Mouse (Mus musculus) embryonic facial prominence, embryonic 10.5 days (tissue): ENCODE measurements around the gene M6pr. TPM values are rescaled to one million over a fixed set of nuclear protein-coding genes. Genes with fewer than 3 reads are reported as not detected.
A peak's percentile ranks its signal among the peaks of the same experiment; 100 is the strongest.

ENCODE experiments used
- DNase-seq: peaks from one replicate; pipeline ENCODE4 v3.0.0-alpha.2; 2017; ENCODE audit warnings: low spot score
- H3K27ac ChIP-seq: fragments of 300-500 bp; sonication (generic); replicated peaks from 2 replicates; pipeline ENCODE4 v1.5.1; 2016; ENCODE audit warnings: mild to moderate bottlenecking
- H3K27me3 ChIP-seq: fragments of 300-500 bp; sonication (generic); replicated peaks from 2 replicates; pipeline ENCODE4 v1.6.1; 2016; ENCODE audit warnings: low read depth, mild to moderate bottlenecking; ENCODE audit not compliant: poor library complexity, severe bottlenecking
- H3K36me3 ChIP-seq: fragments of 300-500 bp; sonication (generic); replicated peaks from 2 replicates; pipeline ENCODE4 v1.6.1; 2016; ENCODE audit warnings: mild to moderate bottlenecking, moderate library complexity
- H3K4me1 ChIP-seq: fragments of 300-500 bp; sonication (generic); 2 replicates; pipeline ENCODE4 v1.6.1; 2016
- H3K4me3 ChIP-seq: fragments of 300-500 bp; sonication (generic); 2 replicates; pipeline ENCODE4 v1.5.1; 2016; ENCODE audit warnings: mild to moderate bottlenecking, moderate library complexity
- H3K9me3 ChIP-seq: fragments of 300-500 bp; sonication (generic); 2 replicates; pipeline ENCODE4 v1.6.1; 2016; ENCODE audit warnings: mild to moderate bottlenecking
- WGBS: fragments of 180-500 bp; shearing (Covaris S2); methylation state at CpG from one replicate; pipeline ENCODE4 v1.1.7; 2016; 5-methylcytosine and 5-hydroxymethylcytosine counted together
- polyA plus RNA-seq: library from polyadenylated mRNA; unstranded; fragments of >200 nt; fragmentation: Nextera tagmentation; extraction: Ambion mirVana; gene quantifications from 2 replicates; pipeline ENCODE4 v1.2.1, GENCODE M21; 2016

Gene M6pr
- polyA plus RNA-seq, 1 experiment from 2014 or later, result 80.4 TPM

DNA sequence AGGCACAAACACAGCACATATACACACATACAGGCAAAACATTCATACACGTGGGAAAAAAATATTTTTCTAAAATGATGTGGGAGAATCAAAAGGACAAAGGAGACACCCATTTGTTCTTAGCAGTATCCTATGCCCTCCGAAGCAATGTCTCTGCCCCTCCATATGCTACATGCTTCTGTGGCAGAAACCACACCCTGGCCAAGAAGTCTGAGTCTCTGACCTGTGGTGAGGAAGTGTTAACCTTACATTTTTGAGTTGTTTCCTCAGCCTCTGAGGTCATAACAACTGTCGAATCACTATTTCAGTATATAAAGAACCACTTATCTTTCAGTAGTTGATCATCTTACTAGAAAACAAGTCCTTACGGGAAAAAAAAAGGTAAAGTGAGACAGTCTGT lies 5.9 kb upstream of the M6pr start:
- H3K36me3 ChIP-seq, result no peaks in the 10 kb centered on the region
- no peak overlapping the region for H3K27ac ChIP-seq
- H3K4me3 ChIP-seq, result no peak overlapping the region
- peaks cover 12% of the 10 kb centered on the region for H3K4me1 ChIP-seq
- no peak for DNase-seq
- 82% methylated on average over 4 of the region's 4 CpGs for WGBS
- H3K9me3 ChIP-seq, result no peaks in the 10 kb centered on the region
- no peaks in the 10 kb centered on the region for H3K27me3 ChIP-seq

DNA sequence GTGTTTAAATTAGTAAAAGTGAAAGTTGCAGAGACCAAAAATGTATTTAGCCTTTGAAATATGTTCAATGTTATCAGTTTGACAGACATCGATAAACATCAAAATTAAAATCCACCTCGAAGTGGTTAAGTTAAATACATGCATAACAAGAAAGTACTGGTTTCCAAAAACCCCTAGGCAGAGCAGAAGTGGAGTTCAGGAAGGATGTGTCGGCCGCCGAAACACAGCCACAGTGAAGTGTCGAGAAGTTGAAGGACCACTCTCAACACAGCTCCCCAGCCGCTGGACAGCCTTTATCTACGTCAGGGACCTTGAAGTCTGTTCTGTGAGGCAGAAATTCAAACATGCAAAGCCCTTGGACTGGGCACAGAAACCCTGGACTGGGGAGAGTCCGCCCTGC lies 5.0 kb upstream of the M6pr start:
- Histone ChIP-seq H3K27ac (0 out of 2 replicates have a peak overlapping the region, but pooled peaks have one; percentile 19), H3K4me1 (peaks cover 5% of the 10 kb centered on the region; the same call in 1 of the 2 replicates)
- no peak for DNase-seq

DNA sequence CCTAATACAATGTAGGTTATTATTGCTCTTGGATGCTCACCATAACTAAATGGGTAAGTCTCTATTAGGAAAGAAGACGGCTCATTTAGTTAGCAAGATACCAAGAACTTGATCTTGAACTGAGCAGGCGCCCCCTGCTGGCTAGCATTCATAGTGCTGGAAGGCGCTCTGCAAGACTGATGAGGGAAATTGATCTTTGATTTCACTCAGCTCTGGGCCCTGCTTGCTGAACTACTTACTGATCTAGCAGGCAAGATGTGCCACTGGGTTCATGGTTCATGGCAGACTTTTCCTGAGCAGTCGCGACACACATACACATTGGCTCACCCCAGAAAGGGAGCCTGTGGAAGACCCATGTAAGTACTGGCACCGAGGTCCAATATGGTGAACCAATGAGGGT lies 4.2 kb upstream of the M6pr start:
- H3K36me3 ChIP-seq, result no peaks in the 10 kb centered on the region
- H3K4me3 ChIP-seq, result no peak overlapping the region
- no peaks in the 10 kb centered on the region for H3K9me3 ChIP-seq
- peaks cover 6% of the 10 kb centered on the region for H3K4me1 ChIP-seq
- no peak overlapping the region for H3K27ac ChIP-seq
- H3K27me3 ChIP-seq, result no peaks in the 10 kb centered on the region
- peak; percentile 86 for DNase-seq
- 34% methylated on average over 6 of the region's 6 CpGs for WGBS

More for the DNA sequence above, 5.0 kb upstream of the M6pr start:
- Histone ChIP-seq H3K27me3 (no peaks in the 10 kb centered on the region), H3K9me3 (no peaks in the 10 kb centered on the region), H3K4me3 (no peak overlapping the region), H3K36me3 (no peaks in the 10 kb centered on the region)
- WGBS, result 85% methylated on average over 9 of the region's 9 CpGs

DNA sequence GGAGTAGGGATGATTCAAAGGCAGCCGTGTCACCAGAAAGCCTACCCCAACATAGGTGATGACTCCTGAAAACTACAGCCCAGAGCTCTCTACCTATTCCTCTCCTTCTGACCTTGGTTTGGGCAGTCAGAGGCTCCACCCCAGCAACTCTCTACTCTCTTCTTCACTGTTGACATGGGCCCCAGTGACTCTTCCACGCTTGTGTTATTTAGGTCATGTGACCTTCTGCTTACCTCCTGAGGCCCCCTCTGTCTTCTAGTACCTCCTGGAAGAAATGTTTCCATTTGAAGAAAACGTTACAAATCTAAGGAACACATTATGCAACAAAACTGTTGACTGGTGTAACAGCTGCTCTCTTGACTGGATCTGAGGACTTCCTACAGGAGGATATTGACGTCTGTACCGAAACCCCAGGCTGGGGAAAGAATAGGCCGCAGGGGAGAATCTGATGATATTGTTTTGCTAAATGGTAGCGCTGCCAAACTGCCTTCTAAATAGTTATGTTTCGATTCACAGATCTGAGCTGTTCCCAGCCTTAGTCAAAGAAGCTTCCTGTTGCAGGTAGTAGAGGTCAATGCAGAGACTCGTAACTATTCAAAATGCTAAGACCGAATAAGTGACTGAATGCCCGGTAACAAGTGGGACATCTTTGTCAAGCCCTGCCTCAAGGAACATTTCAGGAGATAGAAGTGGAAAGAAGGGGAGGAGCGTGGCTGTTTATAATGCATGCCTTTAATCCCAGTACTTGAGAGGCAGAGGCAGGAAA lies 3.5 kb upstream of the M6pr start:
- no peaks in the 10 kb centered on the region for H3K9me3 ChIP-seq
- H3K4me1 ChIP-seq, result peaks cover 7% of the 10 kb centered on the region
- no peak for DNase-seq
- WGBS, result 86% methylated on average over 12 of the region's 12 CpGs
- no peaks in the 10 kb centered on the region for H3K36me3 ChIP-seq
- no peak overlapping the region for H3K4me3 ChIP-seq
- H3K27me3 ChIP-seq, result no peaks in the 10 kb centered on the region
- H3K27ac ChIP-seq, result no peak overlapping the region

DNA sequence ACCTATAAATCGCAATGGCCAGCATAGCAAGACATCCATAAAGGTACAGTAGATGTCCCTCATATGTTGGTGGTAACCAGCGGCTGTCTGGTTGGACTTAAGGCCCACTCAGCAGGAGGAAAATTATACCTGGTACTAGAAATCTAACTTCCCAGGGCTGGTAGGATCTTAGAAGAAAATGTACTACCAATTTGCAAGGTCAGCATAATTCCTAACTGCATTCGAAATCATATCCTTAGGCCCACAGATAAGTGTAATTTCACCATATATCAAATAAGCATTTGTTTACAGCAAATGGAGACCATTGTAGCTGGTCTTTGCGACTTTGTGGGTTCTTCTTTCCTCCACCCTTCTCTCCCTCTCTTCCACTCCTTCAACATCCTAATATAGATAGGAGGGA lies 1.8 kb upstream of the M6pr start:
- 89% methylated on average over 4 of the region's 4 CpGs for WGBS
- Histone ChIP-seq H3K9me3 (no peaks in the 10 kb centered on the region), H3K4me3 (no peak overlapping the region), H3K27ac (no peak overlapping the region), H3K36me3 (peaks cover 1% of the 10 kb centered on the region; the same call in 1 of the 2 replicates), H3K27me3 (no peaks in the 10 kb centered on the region), H3K4me1 (peaks cover 19% of the 10 kb centered on the region)
- DNase-seq, result no peak

DNA sequence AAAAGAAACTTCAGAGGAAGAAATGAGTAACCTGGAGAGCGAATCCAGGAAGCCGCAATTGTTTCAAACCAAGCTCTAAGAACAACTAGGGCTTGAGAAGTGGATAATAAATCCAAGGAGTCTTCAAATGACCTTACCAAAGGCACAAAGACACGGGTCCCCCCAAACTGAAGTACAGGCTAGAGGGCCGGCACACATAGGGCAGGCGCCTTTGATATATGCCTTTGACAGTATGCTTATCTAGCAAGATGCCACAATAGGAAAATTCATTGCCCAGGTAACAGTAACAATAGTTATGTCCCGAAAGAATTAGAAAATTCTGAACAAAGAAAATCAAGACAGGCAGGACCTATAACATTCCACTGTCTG lies 400 bp upstream of the M6pr start:
- no peak for DNase-seq
- peak overlapping the region; percentile 85; the same call in 1 of the 2 replicates for H3K4me3 ChIP-seq
- peaks cover 15% of the 10 kb centered on the region for H3K36me3 ChIP-seq
- no peaks in the 10 kb centered on the region for H3K27me3 ChIP-seq
- no peaks in the 10 kb centered on the region for H3K9me3 ChIP-seq
- H3K27ac ChIP-seq, result peak overlapping the region; percentile 87
- H3K4me1 ChIP-seq, result peaks cover 19% of the 10 kb centered on the region
- WGBS, result 74% methylated on average over 6 of the region's 6 CpGs

DNA sequence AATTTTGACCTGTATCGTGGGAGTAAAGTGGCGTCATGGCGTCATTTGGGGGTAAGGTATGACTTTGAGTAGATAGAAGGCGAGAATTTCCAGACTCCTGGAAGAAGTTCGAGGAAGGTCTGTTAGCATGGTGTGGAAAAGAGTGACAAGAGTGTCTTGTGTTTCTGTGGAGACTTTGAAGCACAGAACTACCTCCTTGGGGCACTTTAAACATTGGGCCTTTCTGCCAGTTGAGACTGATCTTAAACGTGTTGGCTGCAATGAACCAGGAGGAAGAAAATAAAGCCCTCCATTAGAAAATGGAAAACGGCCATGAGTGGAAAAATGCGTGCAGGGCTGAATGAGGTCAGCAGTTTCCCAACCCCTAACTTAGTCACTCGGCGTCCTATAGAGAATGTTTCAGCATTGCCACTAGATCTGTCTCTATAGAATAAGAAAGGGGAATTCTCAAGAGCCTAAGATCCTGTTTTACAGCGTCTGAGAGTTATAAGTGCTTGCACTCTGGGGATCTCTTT lies 983 bp downstream of the M6pr start:
- Histone ChIP-seq H3K4me1 (peaks cover 19% of the 10 kb centered on the region), H3K4me3 (peak overlapping the region; percentile 85), H3K27ac (peak overlapping the region; percentile 87), H3K36me3 (peaks cover 29% of the 10 kb centered on the region), H3K9me3 (no peaks in the 10 kb centered on the region), H3K27me3 (no peaks in the 10 kb centered on the region)
- no peak for DNase-seq
- WGBS, result 15% methylated on average over 11 of the region's 11 CpGs

DNA sequence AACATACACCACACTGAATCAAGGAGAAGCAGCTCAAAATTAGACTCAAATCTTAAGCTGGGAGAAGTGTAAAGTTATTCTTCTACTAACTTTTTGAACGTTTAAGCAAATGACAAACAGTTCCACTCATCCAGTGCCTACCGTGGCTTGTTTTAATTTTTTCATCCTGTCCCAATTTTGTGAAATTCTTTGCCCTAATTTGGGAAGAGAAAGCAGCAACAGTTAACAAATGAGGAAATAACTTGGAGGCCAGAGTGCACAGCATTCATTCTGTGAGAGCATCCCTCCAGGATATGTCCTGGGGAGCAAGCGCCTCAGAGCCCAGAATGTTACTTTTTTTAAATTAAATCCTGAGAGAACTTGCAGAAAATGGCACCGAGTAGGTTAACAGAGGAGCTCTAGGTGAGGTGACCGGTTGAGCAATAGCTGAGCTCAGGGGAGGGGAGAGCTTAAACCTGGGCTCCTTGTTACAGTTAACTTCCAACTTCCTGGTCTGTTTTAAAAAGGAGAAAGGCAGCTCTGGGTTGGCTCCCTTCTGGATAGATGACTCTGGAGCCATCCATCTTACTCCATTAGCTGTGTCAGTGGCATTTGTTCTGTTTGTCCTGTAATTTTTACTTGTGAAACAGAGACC lies 1.8 kb downstream of the M6pr start:
- peak overlapping the region; percentile 85 for H3K4me3 ChIP-seq
- peaks cover 19% of the 10 kb centered on the region for H3K4me1 ChIP-seq
- H3K36me3 ChIP-seq, result peaks cover 37% of the 10 kb centered on the region
- no peak for DNase-seq
- no peak overlapping the region for H3K27ac ChIP-seq
- no peaks in the 10 kb centered on the region for H3K27me3 ChIP-seq
- 70% methylated on average over 5 of the region's 5 CpGs for WGBS
- no peaks in the 10 kb centered on the region for H3K9me3 ChIP-seq

DNA sequence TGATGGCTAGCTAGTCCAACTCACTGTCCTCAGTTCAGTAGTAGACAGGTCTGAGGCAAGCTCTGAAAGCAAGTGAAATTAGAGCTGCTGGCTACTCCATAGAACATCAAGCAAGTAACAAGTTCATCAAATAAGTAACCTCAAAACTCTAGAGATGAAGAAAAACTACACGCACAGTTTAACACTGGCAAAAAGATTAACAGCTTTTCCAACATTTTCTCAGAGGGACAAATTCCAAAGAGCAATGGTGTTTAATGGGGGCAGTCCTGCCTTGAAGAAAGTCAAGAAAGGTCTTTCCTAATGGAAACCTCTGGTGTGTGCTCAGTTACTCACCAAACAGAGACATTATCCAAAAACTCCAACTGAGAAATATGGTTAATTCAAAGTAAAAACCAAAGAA lies 10.2 kb downstream of the M6pr start:
- H3K27ac ChIP-seq, result no peak overlapping the region
- no peak for DNase-seq
- WGBS, result 97% methylated on average over 1 of the region's 1 CpGs
- H3K9me3 ChIP-seq, result no peaks in the 10 kb centered on the region
- no peaks in the 10 kb centered on the region for H3K4me1 ChIP-seq
- no peak overlapping the region for H3K4me3 ChIP-seq
- H3K27me3 ChIP-seq, result no peaks in the 10 kb centered on the region
- peaks cover 99% of the 10 kb centered on the region for H3K36me3 ChIP-seq

DNA sequence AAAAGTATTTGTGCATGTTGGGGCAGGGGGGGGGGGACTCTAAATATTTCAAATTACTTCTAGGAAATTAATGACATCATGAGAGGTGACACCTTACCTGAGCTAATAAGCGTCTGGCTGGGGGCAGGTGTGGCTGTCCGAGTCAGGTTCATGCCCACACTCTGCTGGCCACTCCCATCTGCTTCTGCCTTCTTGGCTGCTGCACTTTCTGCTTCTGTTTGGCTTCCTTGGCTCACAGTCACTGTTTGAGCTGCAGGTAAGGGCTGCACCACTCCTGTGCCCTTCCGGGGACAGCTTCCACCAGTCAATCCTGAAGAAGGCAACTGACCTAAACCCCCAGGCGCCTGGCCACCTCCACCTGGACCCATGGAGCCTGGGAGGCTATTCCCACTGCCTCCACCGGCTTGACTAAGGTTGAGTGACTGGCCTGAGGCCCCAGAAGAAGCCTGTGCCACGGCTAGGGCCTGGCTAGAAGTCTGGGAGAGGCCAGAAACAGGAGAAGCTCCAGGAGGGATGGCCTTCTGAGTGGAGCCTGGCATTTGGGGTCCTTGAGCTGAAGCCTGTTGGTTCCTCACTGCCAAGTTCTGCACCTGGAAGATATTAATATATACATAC lies 16.9 kb downstream of the M6pr start:
- Histone ChIP-seq H3K4me1 (no peaks in the 10 kb centered on the region), H3K36me3 (peaks cover 99% of the 10 kb centered on the region), H3K4me3 (no peak overlapping the region), H3K27ac (no peak overlapping the region), H3K27me3 (no peaks in the 10 kb centered on the region), H3K9me3 (no peaks in the 10 kb centered on the region)
- DNase-seq, result no peak
- WGBS, result 91% methylated on average over 6 of the region's 6 CpGs

DNA sequence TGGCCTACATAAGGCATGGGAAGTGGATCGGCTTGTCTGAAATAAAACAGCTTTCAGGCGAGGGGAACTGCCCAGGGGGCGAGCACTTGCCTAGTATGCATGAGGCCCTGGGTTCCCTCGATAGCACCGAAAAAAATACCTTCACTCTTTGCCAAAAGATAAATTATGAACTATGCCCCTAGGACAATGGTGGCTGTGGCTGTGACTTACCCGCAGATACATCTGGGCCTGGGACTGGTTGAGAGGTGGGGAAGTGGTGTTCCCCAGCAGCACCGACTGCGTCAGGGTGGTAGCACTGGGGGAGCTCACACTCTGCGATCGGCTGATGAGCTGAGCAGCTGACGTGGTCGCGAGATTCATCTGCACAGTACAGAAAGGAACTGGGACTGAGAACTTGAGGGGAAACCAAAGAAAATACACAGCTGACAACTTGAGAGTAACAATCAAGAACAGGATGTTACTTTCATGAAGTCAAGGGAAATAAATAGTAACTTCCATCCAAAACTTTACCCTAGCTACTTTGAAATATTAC lies 24.6 kb downstream of the M6pr start:
- Histone ChIP-seq H3K36me3 (peaks cover 84% of the 10 kb centered on the region), H3K27ac (no peak overlapping the region), H3K27me3 (no peaks in the 10 kb centered on the region), H3K9me3 (no peaks in the 10 kb centered on the region), H3K4me3 (no peak overlapping the region), H3K4me1 (peaks cover 9% of the 10 kb centered on the region)
- no peak for DNase-seq
- WGBS, result 92% methylated on average over 13 of the region's 13 CpGs

DNA sequence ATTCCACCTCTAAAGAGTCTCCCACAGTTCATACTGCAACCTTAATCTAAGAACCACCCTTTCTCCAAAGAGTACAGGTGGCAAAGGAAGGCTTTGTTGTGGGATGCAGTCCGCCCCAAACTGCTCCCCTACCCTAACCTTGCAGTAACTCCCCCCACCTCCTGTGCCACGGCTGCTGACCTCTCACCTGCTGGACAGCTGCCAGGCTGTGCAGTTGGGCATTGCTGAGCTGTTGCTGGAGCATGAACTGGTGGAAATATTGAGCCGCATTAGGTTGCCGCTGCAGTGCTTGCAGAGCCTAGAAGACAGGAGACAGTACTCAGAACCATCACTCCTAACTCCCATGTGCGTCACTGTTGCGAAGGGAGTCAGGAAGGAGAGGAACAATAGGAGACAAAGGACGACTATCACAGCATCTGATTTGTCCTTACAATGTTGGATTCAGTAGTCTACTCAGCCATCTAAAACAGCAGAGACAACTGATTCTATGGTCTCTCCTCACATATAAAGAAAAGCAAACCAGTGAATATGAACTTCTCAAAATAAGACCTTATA lies 26.3 kb downstream of the M6pr start:
- 84% methylated on average over 7 of the region's 7 CpGs for WGBS
- H3K4me1 ChIP-seq, result peaks cover 18% of the 10 kb centered on the region
- peaks cover 67% of the 10 kb centered on the region for H3K36me3 ChIP-seq
- H3K27ac ChIP-seq, result no peak overlapping the region
- H3K9me3 ChIP-seq, result no peaks in the 10 kb centered on the region
- no peak overlapping the region for H3K4me3 ChIP-seq
- no peak for DNase-seq
- no peaks in the 10 kb centered on the region for H3K27me3 ChIP-seq
